Mouse (Mus musculus) retina, embryonic 14.5 days (tissue): Measurements from ENCODE around the gene Kat14.
A peak's percentile ranks its signal among the peaks of the same experiment; 100 is the strongest.
"Not testable (repeated sequence)": the region's sequence is repeated elsewhere in the genome, so short reads cannot be mapped to it uniquely, and the experiment has no call there.

Experiments
- DNase-seq: peaks from one replicate; pipeline ENCODE4 v3.0.0-alpha.2; 2015; ENCODE audit warnings: low spot score

The Kat14 gene

GRCm38 (mm10) chr2:144368400-144369019 lies at the start of gene Kat14, which contains the start of gene Pet117:
TSS of gene Kat14 (plus strand) at chr2:144368983.
TSS of gene Pet117 (plus strand) at chr2:144368996.
- peak; percentile 96 for DNase-seq

GRCm38 (mm10) chr2:144324218-144324617 lies 44.6 kb upstream of the Kat14 start:
- DNase-seq, result no peak

- DNase-seq, result no peak
Measured at GRCm38 (mm10) chr2:144329451-144329850, 39.3 kb upstream of the Kat14 start.

DNA sequence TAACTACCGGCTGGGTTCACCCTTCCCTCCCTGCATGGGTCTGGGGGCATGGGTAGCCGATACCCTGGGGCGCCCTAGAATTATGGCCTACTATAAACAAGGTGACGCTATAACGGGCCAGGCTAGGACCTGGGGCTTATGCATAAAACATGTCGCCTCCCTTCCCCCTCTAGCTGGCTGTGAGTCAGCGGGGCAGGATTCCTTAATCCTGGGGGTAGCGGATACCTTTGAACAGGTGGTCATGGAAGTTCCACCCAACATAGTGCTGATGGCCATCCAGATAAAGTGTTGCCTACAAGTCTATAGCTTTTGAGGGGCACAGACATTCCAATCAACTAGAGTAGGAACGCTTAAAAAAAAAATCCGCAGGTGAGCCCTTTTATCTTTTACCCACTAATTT lies 38.8 kb upstream of the Kat14 start:
- DNase-seq, result no peak

DNA sequence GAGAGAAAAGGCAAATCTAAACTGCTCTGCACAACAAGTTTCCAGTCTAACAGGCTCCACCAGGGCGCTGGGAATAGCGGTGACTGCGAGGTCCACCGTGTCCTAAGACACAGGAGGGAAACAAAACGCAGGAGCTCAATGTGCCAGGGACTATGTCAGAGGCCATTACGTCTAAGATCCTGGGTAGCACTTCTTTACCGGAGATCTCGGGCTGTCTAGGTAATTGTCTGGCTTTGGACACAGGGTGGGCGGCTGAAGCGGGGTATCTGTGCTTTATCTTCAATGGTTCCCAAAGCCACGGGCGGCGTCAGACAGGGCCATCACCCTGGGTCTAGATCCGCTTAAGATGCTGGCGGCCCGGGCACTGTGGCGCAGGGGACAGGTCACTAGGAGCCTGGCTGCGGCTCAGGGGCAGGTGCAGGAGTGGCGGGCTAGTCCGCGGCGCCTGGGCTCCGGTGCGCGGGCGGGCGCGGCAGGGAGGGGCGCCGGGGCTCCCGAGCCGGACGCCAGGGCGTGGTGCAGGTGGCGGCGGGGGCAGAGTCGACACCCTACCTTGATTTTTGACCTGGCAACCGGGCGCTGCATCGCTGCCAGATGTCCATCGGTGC lies 38.3 kb upstream of the Kat14 start:
- DNase-seq, result peak; percentile 35

- DNase-seq, result peak; percentile 46
Measured at GRCm38 (mm10) chr2:144330960-144331371, 37.8 kb upstream of the Kat14 start.

DNA sequence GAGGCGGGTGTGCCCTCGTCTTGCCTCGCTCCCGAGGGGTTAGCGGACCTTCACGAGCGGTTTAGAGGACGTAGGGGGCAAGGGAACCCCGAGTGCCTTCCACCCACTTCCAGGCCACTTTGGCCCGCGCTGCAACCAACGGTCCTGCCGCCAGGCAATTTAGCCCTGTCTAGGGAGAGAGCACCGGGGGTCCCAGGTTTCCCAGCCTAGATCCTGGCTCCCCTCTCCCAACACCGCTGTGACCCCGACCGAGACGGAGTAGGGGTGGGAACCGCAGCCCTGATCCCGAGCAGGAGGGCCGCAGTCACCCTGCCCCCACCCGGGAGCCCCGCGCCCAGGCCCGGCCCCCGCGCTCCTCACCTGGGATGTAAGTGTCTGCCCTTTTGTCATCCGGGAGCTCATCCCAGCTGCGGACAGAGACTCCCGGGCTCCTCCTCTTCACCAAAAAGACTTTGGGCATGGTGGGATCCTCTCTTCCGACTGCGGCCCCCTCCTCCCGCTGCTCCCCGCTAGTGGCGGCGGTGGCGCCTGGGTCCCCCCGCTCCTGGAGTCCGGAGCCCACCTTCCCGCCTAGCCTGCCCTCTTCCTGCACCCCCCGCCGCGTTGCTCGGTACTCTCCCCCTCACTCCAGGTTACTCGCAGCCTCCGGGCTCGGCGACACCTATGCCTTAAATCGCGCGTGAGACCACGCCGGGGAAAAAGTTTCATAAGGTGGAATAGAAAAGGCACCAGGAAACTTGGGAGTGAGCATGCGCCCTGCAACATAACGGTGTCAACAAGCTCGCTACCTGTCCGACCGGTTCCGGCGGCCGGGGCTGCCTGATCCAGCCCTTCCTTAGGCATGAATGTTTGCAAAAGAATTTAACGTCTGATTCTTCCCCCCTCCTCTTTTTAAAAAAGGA lies 37.1 kb upstream of the Kat14 start, which contains the start of gene Ovol2:
Gene Ovol2 (minus strand): TSS at position 746 of the 902 bp plus-strand sequence.
- DNase-seq, result peak; percentile 19

GRCm38 (mm10) chr2:144332486-144332885 lies 36.3 kb upstream of the Kat14 start:
- DNase-seq, result peak; percentile 16

- peak; percentile 49 for DNase-seq
Measured at GRCm38 (mm10) chr2:144333138-144333842, 35.5 kb upstream of the Kat14 start.

GRCm38 (mm10) chr2:144337230-144337629 lies 31.6 kb upstream of the Kat14 start:
- no peak for DNase-seq

GRCm38 (mm10) chr2:144337701-144338100 lies 31.1 kb upstream of the Kat14 start:
- no peak for DNase-seq

DNA sequence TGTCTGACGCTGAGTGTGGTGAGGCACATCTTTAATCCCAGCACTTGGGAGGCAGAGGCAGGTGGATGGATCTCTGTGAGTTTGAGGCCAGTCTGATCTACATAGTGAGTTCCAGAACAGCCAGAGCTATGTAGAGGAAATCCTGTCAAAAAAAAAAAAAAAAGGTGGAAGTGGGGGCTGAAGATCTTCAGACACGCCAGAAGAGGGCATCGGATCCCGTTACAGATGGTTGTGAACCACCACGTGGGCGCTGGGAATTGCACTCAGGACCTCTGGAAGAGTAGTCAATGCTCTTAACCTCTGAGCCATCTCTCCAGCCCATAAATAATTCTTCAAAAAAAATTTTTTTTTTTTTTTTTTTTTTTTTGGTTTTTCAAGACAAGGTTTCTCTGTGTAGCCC lies 30.6 kb upstream of the Kat14 start:
- not testable (repeated sequence) for DNase-seq

GRCm38 (mm10) chr2:144343158-144343557 lies 25.6 kb upstream of the Kat14 start:
- no peak for DNase-seq

GRCm38 (mm10) chr2:144348525-144348924 lies 20.3 kb upstream of the Kat14 start:
- no peak for DNase-seq

GRCm38 (mm10) chr2:144352843-144353242 lies 15.9 kb upstream of the Kat14 start:
- DNase-seq, result no peak

DNA sequence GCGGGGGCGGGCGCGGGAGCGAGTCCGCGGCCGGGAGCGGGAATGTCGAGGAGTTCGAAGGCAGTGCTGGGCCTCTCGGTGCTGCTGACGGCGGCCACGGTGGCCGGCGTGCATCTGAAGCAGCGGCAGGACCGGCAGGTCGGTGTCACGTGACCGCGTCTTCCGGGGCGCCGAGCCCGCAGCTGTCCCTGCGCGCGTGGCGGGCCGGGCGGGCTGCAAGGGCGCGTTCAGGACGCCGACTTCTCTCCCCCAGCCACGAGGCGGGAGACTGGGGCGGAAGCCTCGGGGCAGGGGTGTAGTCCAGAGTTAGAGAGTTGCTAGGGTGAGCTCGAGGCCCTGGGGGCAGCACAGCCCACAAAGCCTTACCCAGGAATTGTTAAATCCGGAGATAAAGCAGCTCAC lies 238 bp downstream of the Kat14 start:
- DNase-seq, result peak; percentile 74

- DNase-seq, result no peak
Measured at GRCm38 (mm10) chr2:144369511-144369910, 728 bp downstream of the Kat14 start.

- DNase-seq, result no peak
Measured at GRCm38 (mm10) chr2:144371566-144371965, 2.8 kb downstream of the Kat14 start.

- no peak for DNase-seq
Measured at GRCm38 (mm10) chr2:144373063-144373462, 4.3 kb downstream of the Kat14 start.

DNA sequence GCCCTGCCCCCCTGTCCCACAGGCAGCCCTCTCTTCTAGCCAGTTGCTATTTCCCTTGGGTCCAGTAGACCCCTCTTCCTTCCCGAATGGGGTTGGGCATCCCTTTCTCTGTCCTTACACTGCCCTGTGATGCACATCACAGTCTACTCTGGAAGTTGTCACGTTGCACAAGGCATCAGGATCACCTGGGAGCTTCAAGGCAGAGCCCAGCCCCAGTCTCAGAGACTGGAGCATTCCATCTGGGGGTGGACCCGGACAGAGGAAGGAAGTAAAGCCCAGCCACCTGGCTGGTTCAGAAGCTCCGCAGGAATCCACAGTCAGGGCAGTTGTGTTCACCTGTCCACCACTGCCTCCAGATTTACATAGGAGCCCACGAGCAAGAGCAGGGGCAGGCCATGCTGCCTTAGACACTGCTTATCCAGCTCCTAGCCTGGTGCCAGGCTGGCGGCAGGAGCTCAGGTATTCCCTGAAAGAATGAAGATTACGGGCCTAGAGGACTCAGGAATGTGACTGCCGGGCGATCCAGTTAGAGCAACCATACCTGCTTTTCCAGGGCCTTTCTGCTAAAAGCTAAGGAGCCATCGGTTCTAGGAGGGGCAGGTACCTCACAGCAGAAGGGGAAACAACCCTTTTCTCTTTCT lies 6.4 kb downstream of the Kat14 start:
- no peak for DNase-seq

GRCm38 (mm10) chr2:144381293-144381692 lies 12.5 kb downstream of the Kat14 start:
- no peak for DNase-seq

DNA sequence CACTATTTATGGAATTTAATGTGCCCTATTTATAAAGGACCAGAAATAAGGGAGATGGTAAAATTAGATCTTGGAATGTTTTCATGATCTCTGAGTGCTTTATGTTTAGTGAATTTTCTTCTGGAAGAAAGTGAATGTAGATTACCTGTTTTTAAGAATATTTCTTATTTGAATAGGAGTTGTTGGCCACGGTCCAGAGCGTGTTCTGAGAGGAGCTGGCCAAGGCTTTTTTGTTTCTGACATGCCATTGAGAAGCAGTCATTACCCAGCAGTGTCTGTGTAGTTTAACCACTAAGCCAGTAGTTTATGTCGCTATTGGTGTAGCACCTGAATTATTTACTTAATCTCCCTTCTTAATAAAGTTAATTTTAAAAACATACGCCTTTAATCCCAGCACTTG lies 13.0 kb downstream of the Kat14 start:
- DNase-seq, result no peak
